Mouse (Mus musculus): ENCODE results near the gene Lrmda.

Lrmda gene

DNA sequence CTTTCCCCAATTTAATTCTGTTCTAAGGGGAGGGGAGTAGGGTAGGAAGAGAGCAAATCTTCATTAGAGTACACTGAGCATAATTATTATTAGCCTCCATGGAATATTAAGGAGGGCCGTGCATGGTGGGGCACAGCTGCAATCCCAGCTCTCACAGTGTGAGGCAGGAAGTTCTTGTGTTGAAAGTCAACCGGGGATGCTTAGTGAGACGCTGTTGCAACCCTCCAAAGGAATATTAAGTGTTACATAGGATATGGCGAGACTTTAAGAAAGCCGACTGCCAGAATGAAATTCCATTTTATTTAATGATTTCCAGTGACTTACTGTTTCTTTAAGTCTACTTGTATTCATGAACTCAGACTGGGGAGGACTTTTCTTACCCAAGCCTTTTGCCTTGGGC lies 23.9 kb downstream of the Lrmda start:
- no peak for DNase-seq (ENCODE audit: low read depth, low spot score)

DNA sequence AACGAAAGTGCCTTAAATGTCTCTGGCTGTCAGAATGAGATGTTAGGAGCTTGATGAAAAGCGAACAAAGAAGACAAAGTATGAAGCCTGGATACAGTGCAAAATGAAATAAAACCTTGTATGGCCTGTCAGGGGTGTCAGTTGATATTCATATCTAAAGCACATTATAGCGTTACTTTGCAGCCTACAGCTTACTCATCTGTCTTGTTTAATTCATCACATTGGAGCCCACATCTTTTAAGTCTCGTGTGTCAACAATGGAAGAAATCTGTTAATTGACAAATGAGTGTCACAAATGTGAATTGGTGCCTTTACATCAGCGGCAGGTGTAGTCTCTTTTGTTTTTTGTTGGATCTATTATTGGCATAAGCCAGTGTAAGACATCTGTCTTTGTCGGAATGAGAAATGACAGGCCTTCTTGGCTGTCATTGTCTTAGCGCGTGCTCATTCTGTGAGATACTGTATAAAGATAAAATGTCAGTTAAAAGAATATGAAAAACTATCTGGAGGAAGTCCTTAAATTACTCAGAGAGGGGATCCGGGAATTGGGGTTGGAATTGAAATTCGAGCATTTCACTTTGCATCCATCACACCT lies 26.8 kb downstream of the Lrmda start:
- no peak for DNase-seq (ENCODE audit: low read depth, low spot score)

DNA sequence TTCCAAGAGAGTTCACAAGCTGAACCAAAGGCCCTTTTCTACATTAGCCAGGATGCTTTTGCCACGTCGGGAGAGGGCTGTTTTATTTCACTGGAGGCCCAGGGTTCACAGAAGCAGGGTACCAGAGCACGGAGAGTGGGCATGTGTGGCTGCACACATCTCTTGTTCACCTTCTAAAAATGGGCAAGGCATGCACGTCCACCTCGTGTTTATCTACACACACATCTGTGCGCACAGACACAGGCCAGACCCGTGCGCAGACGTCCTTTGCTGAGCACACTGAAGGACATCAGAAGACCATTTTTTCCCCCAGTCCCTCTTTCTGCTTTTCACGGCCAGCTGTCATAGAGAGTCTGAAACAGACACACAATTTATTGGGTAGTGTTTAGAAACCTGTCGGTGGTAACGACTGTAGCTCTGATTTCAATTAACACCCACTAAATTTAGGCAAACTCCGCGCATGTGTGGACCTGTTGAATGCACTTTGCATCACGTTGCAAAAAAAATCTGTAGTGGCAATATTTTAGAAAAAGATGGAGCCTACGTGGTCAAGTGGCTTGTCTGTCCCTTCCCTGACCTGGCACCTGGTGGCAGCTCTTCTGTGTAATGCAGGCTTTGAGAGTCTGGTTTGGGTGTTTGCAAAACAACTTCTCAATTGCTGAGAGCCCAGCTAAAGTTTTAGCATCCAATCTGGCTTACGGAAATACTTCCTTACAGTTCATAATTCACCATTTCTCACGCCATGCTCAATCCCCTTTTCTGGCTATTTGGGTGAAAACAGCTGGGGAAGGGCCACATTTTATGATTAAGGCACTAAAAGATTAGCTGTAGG lies 28.8 kb downstream of the Lrmda start:
- no peak for DNase-seq (ENCODE audit: low read depth, low spot score)

DNA sequence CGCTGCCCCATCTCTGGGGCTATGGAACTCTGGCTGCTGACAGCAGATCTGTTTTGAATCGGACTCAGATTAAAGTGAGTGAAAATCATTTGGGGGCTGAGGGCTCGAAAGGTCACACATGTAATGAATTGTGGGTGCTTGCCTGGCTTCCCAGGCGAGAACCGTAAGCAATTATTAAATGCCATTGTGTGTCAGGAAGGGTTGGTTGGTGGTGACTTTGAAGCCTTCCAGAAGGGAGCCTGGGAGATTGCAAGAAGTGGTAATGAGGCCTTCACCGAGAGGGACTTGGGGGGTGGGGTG lies 29.3 kb downstream of the Lrmda start:
- no peak for DNase-seq (ENCODE audit: low read depth, low spot score)

DNA sequence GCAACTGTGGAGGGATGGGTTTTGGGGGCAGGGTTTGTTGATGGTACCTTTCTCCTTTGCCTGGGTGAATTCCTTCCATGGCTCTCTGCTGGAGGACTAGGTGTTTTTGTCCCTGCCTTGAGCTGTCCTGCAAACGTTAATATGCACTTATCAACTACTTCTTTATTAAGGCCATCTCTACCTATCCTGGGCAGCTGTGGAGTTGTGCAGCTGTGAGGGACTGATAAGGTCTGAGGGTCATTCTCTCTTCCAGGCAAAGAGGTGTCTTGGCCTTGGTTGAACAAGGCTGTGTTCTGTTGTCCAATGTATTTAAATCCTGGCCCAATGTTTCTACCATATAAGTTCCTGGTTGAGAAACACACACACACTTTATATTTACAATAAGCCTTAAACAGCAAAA lies 29.8 kb downstream of the Lrmda start:
- DNase-seq (ENCODE audit: low read depth, low spot score): no peak

DNA sequence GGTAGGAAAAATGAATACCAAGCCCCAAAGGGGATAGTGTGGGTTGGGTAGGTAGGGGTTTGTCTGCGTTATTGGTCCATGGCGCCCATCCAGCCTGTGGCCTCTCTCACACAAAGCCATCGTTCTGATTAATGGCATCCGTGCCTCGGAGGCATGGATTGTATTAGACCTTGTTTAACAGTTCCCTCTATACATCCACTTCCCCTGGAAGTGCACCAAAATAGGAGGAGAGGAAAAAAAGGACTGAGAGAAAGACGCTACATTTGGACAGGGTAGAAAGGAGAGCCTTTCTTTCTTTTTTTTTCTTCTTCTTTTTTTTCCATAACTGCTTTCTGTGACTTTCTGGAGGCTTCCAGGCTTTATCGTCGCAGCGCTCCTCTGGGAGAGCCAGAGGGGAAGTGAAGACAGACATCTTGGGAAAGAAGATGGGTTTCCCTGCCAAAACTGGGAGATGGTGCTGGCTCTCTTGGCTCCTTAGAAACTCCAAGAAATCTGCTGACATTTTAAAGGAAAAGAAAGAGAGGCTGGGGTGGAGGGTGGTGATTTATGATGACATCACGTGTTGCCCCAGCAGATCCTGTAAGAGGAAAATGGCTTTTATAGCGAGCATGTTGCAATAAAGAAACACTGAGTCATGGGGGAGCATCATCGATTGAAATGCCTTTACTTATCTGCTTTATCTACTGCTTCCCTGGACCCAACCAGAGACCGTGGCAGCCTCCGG lies 32.6 kb downstream of the Lrmda start:
- no peak for DNase-seq (ENCODE audit: low read depth, low spot score)

DNA sequence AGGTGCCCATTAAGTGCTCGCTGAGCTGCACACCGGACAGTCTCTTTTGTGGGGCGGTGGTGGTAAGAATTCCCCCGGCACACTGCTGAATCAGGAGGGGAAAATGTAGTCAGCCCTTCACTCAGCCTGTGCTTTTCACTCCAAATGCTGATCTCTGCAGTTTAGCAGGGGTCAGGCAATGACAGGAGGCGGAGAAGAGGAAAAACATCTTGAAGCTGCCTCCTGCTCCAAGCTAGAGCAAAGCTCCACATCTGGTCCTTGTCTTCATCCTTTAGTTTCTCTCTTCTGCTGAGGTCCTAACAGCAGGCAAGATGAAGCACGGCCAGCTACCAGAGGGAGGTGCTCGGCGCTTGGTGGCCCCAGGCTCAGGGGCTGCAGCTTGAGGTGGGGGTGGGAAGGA lies 36.1 kb downstream of the Lrmda start:
- DNase-seq (ENCODE audit: low read depth, low spot score): no peak

DNA sequence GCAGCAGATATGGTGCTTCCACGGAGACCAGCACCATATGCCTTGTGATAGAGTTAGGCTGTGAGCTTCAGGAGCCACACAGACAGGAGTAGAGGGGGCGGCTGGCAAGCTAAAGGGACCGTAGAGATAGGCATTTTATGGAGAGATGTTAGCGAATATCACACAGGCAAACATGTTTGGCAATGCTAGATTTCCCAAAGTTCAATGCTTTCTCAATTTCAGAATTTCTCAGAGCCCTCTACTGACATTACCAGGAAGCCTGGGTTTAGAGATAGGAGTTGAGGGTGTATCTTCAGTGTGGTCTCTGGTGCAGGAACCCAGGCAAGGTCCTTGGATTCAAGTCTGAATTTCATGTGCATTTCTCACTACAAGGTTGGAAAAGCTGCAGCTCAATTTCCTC lies 36.7 kb downstream of the Lrmda start:
- no peak for DNase-seq (ENCODE audit: low read depth, low spot score)

DNA sequence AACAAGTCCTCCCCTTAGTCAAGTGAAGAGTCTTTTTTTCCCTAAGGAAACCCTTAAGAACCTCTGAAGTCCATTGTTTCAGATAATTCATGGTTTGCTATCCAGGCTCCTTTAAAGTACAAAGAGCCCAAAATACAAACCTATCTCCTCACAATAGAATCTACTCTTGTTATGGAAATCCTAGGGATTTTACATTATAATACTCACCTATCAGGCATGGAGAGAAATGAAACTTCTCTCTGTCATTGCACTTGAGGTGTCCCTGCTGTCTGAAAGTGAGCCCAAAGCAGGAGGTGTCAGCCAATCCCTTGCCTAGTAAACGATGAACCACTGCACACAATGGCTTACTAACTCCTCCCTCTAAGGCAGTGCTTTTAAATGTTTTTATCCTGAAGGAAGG lies 39.2 kb downstream of the Lrmda start:
- DNase-seq (ENCODE audit: low read depth, low spot score): no peak

DNA sequence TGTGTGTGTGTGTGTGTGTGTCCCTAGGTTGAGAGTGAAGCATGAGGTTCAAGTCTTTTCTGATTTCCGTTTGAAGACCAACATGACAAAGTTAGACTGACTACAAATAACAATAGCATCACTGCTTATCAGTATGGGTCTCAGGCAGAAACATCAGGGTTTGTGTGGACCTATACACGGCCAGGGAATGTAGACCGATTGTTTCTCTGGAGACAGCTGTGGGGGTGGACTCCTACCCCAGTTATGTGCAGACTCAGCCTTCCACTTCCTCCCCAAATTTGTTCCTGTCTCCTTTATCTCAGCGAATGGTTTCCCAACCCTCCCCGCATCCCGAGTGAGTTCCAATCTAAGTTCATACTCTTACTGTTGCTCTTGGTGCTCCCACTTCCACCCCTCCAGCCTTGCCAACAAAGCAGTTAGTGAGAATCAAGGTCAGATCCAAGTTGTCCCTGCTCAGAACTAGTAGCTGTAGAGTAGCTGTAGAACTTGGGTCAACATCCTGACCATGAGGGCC lies 39.9 kb downstream of the Lrmda start:
- no peak for DNase-seq (ENCODE audit: low read depth, low spot score)

DNA sequence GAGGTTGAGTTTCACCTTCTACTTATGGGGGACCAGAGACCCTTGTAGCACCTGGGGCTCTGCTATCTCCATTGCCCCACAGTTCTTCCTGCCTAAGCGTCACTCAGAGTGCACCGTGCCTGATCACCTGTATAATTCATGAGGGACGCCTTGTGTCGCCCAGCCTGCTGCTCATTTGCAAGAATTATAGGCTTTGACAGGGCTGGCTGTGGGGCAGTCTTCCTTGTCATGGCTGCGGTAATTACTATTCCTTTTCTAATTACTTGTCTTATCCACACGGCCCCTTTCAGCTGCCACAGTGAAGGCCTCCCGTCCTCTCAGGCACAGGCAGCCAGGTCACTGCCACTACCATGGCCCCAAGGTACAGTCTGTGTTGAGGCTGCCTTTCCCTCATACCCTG lies 41.3 kb downstream of the Lrmda start:
- no peak for DNase-seq (ENCODE audit: low read depth, low spot score)

DNA sequence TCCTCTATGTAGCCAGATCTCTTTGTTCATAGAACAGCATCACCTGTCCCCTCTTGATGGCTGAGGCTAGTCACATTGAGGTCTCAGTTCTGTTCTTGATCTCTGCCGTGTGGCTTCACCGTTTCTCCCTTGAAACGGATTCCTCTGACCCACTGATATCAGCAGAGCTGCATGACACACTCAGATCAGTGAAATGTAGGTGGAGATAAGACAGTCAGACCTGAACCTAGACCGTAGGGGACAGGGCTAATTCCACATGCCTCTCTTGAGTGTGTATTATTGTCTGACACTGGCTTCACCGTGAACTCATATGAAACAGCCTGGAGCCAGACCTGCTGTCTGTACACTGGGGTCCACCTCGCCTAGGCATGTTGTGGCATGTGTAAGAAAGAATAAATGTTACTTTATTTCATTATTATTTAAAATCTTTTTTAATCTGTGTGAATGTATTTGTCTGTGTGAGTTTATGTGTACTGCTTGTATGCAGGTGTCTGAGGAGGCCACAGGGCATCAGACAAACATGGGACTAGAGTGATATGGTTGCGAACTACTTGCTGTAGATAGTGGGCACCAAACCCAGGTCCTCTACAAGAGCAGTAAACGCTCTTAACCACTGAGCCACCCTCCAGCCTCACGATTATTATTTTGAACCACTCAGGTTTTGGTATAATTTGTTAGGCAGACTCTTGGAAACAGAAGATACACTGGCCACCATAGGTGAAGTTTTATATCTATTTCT lies 42.8 kb downstream of the Lrmda start:
- no peak for DNase-seq (ENCODE audit: low read depth, low spot score)

DNA sequence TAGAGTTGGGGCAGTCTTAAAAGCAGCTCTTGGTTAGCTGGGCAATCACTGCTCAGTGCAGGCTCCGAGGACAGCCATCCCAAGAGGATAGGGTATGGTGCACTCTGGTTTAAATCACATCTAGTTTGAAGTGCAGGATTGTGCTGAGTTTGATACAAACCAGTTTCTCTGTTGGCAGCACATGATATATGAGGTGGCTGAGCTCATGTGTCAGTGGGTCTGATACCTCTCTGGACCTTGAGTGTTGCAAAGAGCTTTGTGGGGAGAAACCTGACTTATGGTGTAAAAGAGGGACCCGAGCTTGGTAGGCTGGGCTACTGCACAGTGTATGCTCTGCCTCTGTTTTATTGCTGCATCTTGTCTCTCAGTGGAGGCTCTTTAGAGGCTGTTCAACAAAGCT lies 49.7 kb downstream of the Lrmda start:
- DNase-seq (ENCODE audit: low read depth, low spot score): no peak

DNA sequence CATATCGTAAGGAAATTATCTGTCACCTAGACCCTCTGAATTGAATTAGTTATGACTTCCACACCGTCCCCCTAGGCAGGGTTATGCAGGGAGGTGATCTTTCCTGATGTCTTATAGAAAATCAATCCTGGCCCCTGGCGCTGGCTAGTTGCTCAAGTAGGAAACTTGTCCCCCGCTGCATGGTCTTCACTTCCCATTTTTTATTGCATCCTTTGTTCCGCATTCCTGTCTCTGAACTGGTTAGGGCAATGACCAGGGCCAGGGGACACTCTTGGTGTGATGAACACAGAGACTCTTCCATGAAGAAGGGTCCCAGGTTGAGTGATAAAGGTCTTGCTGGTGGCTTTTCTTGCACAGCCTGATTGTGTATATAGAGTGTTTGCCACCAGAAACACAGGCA lies 53.9 kb downstream of the Lrmda start:
- DNase-seq (ENCODE audit: low read depth, low spot score): no peak

DNA sequence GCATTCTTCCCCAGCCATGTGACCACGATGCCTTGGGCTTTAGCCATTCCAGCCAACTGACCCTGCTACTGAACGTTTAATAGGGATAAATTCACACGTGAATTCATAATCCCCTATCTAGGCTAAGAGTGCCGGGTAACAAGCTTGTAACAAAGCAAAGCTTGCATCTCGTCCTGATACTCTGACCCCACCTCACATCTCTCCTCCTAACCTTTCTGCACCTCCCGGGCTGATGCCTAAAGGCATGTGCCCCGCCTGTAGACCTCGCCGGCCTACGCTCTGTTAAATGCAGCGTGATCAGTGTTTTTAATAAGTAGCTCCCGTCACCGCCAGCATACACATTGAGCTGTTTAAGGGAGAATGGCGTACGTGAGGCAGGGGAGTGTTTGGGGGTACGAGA lies 54.7 kb downstream of the Lrmda start:
- no peak for DNase-seq (ENCODE audit: low read depth, low spot score)

DNA sequence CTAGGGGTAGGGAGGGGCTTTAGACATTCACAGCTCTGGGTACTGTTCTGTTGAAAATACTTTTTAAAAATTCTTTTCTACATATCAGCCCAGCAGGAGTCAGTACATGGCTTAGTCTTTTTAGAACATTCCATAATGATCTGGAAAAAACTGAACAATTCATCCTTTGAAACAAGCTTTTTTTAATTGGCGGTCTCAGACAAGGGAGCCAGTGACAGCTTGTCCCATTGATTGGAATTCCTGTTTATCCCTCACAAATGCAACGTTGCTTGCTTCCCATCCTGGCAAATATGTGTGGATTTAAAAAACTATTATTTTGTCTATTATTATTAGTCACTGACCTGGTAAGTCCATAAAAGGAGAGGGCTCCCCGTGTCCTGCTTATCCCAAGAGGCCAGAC lies 64.4 kb downstream of the Lrmda start:
- DNase-seq (ENCODE audit: low read depth, low spot score): no peak

DNA sequence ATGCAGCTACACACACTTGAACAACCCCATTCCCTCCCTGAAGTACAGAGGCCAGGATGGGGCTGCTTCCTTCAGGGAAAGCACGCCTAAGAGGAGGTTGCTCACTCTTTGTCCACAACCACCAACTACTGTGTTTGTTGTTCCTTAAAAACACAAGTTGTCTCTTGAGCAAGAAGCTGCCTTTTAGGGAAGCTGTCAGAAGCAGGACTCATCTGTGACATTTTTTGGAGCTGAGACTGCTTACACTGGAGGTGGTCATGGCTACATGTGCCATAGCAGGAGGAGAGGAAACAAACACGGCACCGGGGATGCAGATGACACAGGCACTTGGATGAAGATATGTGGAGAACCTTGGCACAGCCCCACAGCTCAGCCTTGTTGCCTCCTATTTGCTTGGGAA lies 65.9 kb downstream of the Lrmda start:
- no peak for DNase-seq (ENCODE audit: low read depth, low spot score)

DNA sequence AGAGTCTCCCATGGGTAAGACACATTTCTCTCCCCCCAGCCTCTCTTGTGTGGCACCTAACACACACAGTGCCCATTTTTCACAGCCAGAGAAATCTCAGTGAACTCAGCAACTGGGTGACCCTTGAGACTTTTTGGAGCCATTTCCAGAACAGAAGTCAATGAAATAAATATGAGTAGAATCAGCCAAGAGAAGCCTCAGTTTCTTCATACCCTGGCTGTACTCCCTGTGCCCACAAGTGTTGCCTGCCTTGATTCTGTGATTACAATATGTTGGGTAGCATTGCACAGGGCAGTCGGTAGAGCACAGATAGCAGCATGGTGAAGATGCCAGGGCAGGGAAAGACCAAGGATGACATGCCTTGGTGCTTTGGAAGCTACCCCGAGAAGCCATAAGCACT lies 69.1 kb downstream of the Lrmda start:
- no peak for DNase-seq (ENCODE audit: low read depth, low spot score)

DNA sequence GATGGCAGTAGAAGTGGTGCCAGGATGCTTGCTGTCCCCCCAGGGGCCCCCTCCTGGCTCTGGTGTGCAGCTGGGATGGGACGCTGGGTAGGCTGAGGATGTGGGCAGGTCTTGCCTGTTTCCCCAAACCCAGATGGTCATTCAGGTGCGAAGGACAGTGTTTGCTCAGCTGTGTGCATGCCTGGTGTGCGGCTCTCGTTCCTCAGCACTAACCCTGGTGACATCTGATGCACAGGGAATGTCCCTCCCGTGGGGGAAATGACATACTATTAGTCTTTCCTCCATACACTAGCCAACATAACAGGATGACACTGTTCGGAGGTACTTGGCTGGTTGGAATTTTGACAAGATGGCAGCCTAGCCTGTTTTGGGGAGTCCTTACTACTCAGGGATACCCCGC lies 69.8 kb downstream of the Lrmda start:
- DNase-seq (ENCODE audit: low read depth, low spot score): no peak

DNA sequence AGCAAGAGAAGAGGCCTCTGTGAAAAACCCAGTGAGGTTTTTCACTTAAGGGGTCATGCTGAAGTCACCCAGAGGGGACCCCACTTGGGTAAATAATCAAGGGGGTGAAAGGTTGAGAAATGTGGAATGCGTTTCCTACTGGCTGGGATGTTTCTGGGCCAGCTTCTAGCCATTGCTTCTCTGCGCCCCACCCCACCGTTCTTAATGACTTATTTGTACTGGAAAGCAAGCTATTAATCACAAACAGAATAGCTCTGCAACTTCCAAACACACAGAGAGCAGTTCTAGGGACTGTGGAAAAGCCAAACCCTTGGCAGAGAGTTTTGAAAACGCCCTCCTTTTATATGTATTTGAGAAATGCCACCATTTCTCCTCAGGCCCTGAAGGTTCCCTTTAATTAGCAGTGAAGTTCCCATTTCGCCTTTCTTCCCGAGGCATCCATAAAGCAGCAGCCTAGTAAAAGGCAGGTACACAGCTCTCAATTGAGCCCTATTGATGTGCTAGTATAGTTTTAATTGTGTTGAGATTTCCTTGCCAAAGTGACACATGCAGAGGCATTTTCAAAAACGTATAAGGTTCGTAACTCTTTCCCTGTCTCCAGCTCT lies 70.5 kb downstream of the Lrmda start:
- DNase-seq (ENCODE audit: low read depth, low spot score): no peak

DNA sequence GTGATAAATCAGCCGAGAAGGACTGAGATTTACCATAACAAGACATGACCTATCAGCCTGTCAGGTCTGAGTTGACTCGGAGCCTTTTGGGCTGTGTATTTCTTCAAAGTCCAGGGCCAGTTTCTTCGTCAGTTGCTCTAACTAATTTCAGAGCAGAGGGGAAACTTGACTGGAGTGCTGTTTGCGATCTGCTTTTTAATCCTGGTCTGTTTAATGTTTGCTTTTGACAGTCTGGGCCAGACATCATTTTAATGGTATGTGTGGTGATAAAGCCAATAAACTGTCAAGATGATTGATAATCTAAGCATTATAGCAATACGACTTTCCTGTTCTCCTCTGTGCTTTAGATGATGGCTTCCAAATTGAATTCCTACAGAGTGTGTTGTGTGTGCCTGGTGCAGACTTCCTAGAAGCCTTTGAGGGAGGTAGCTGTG lies 71.3 kb downstream of the Lrmda start:
- DNase-seq (ENCODE audit: low read depth, low spot score): no peak

DNA sequence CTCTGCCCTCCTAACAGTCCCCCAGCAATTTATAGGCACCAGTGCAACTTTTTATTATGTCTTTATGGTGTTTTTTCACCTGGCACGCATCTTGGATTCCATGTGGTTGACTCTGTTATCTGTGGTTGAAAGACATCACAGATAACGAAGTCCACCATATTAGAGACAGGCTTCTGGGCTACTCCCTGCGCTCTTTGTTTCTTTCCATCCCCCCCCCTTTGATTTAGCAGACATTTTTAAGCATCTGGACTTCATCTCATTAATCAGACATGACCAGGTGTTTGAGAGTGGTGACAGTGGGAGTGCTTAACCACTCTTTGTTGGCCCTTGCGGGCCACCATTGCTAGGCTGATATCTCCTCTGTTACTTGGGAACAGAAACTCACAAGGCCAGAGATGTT lies 71.8 kb downstream of the Lrmda start:
- no peak for DNase-seq (ENCODE audit: low read depth, low spot score)

All from A20 (cell line).